Mouse (Mus musculus) hindbrain, embryonic 10.5 days (tissue): ENCODE measurements at regions not wholly inside any gene's neighbourhood (a gene's known extent, or its start where the extent isn't known, plus 50 kb on each side); places are given as distances from the start of the nearest gene placed in this dataset.

Experiments
- DNase-seq: peaks from one replicate; pipeline ENCODE4 v3.0.0-alpha.2; 2017; ENCODE audit warnings: low spot score
- H3K27ac ChIP-seq: fragments of 300-500 bp; sonication (generic); 2 replicates; pipeline ENCODE4 v1.5.1; 2016; ENCODE audit warnings: mild to moderate bottlenecking, moderate library complexity
- H3K27me3 ChIP-seq: fragments of 300-500 bp; sonication (generic); 2 replicates; pipeline ENCODE4 v1.6.1; 2016; ENCODE audit warnings: mild to moderate bottlenecking; ENCODE audit not compliant: poor library complexity, insufficient read depth, severe bottlenecking
- H3K36me3 ChIP-seq: fragments of 300-500 bp; sonication (generic); 2 replicates; pipeline ENCODE4 v1.6.1; 2016; ENCODE audit warnings: mild to moderate bottlenecking, moderate library complexity
- H3K4me1 ChIP-seq: fragments of 300-500 bp; sonication (generic); replicated peaks from 2 replicates; pipeline ENCODE4 v1.6.1; 2016; ENCODE audit warnings: mild to moderate bottlenecking
- H3K4me3 ChIP-seq: fragments of 300-500 bp; sonication (generic); 2 replicates; pipeline ENCODE4 v1.5.1; 2016; ENCODE audit warnings: mild to moderate bottlenecking, moderate library complexity
- H3K9me3 ChIP-seq: fragments of 300-500 bp; sonication (generic); 2 replicates; pipeline ENCODE4 v1.6.1; 2016; ENCODE audit warnings: mild to moderate bottlenecking, moderate library complexity
- WGBS: fragments of 180-500 bp; shearing (Covaris S2); methylation state at CpG from one replicate; pipeline ENCODE4 v1.1.7; 2016; 5-methylcytosine and 5-hydroxymethylcytosine counted together

- 0 out of 2 replicates have a peak, but pooled peaks cover 4% of the 10 kb centered on the region for H3K4me1 ChIP-seq
- H3K27ac ChIP-seq, result no peak overlapping the region
- H3K27me3 ChIP-seq, result no peaks in the 10 kb centered on the region
- no peak overlapping the region for H3K4me3 ChIP-seq
- no peak for DNase-seq
- no peaks in the 10 kb centered on the region for H3K9me3 ChIP-seq
- WGBS, result 72% methylated on average over 1 of the region's 1 CpGs
- no peaks in the 10 kb centered on the region for H3K36me3 ChIP-seq
Observed at GRCm38 (mm10) chr16:63277556-63277955, 423.4 kb downstream of the Pros1 start.

- Histone ChIP-seq H3K4me1 (0 out of 2 replicates have a peak, but pooled peaks cover 4% of the 10 kb centered on the region), H3K36me3 (no peaks in the 10 kb centered on the region), H3K27me3 (no peaks in the 10 kb centered on the region), H3K27ac (no peak overlapping the region), H3K9me3 (no peaks in the 10 kb centered on the region), H3K4me3 (no peak overlapping the region)
- DNase-seq, result no peak
- WGBS, result 66% methylated on average over 2 of the region's 2 CpGs
Observed at GRCm38 (mm10) chr16:63278259-63278697, 424.2 kb downstream of the Pros1 start.

GRCm38 (mm10) chr16:63287655-63288054 lies 433.5 kb downstream of the Pros1 start:
- WGBS, result 83% methylated on average over 7 of the region's 7 CpGs

DNA sequence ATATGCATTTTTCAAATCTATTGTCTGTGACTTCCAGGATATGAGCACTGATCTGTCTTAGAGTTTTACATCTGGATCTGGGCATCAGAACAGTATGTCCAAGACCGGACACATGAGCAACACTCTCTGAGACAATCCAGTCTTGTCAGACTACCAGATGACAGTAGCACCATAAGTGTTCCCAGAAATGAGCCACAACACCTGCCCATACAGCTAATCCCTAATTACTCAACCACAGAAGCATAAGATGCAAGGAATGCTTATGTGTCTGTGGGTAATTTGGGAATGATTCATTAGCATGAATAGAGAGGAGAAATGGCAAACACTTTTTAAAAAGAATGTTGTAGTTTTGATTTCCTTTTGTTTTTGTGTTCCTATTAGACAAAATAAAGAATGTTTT lies 457.6 kb downstream of the Pros1 start:
- H3K9me3 ChIP-seq, result no peaks in the 10 kb centered on the region
- H3K36me3 ChIP-seq, result no peaks in the 10 kb centered on the region
- no peaks in the 10 kb centered on the region for H3K27me3 ChIP-seq
- H3K27ac ChIP-seq, result no peak overlapping the region
- H3K4me3 ChIP-seq, result no peak overlapping the region
- H3K4me1 ChIP-seq, result no peaks in the 10 kb centered on the region
- DNase-seq, result no peak
- 94% methylated on average over 1 of the region's 1 CpGs for WGBS

More at GRCm38 (mm10) chr16:63287655-63288054, 433.5 kb downstream of the Pros1 start:
- no peak overlapping the region for H3K27ac ChIP-seq
- no peak for DNase-seq
- no peaks in the 10 kb centered on the region for H3K9me3 ChIP-seq
- no peak overlapping the region for H3K4me3 ChIP-seq
- no peaks in the 10 kb centered on the region for H3K36me3 ChIP-seq
- H3K4me1 ChIP-seq, result no peaks in the 10 kb centered on the region
- H3K27me3 ChIP-seq, result no peaks in the 10 kb centered on the region

DNA sequence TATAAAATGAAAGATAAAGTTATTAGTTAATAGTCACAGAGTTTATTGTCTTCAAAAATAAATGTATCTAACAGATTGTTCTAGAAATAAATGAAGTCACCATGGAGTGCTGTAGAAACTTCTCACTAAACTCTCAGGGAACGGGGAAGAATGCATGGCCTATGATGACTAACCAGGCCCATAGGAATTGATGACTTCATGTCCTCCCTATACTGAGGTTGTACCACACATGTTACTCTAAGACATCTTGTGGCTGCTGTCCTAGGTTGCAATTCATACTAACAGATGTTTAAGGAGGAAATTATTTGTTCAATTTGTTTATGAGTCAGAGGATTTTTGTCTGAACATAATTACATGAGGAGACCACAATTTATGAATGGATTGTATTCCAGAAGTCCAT lies 459.4 kb downstream of the Pros1 start:
- no peak for DNase-seq
- WGBS, result 93% methylated on average over 1 of the region's 1 CpGs
- H3K27ac ChIP-seq, result no peak overlapping the region

DNA sequence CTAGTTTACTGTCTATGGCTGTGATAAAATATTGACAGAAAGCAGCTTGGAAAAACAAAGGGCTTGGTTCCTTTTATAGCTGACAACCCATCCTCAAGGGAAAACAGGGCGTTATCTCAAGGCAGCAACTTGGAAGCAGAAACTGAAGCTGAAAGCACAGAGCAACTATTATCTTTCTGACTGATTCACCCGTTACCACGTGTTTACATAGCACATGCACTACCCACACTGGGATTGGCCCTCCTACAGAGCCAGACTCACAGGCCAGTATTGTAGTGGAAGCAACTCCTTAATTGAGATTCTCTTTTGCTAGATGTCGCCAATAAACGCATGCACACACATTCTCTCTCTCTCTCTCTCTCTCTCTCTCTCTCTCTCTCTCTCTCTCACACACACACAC lies 465.5 kb downstream of the Pros1 start:
- no peaks in the 10 kb centered on the region for H3K36me3 ChIP-seq
- H3K27me3 ChIP-seq, result no peaks in the 10 kb centered on the region
- WGBS, result 67% methylated on average over 5 of the region's 5 CpGs
- H3K9me3 ChIP-seq, result no peaks in the 10 kb centered on the region
- H3K27ac ChIP-seq, result no peak overlapping the region
- no peak for DNase-seq
- no peaks in the 10 kb centered on the region for H3K4me1 ChIP-seq
- no peak overlapping the region for H3K4me3 ChIP-seq

More for the DNA sequence above, 459.4 kb downstream of the Pros1 start:
- no peaks in the 10 kb centered on the region for H3K4me1 ChIP-seq
- no peaks in the 10 kb centered on the region for H3K9me3 ChIP-seq
- H3K4me3 ChIP-seq, result no peak overlapping the region
- no peaks in the 10 kb centered on the region for H3K36me3 ChIP-seq
- no peaks in the 10 kb centered on the region for H3K27me3 ChIP-seq

- WGBS, result 74% methylated on average over 6 of the region's 6 CpGs
- no peak overlapping the region for H3K27ac ChIP-seq
- DNase-seq, result no peak
Observed at GRCm38 (mm10) chr16:63351511-63352125, 497.5 kb downstream of the Pros1 start.

GRCm38 (mm10) chr16:63369868-63370267 lies 494.1 kb downstream of the Epha3 start:
- H3K4me1 ChIP-seq, result 0 out of 2 replicates have a peak, but pooled peaks cover 4% of the 10 kb centered on the region
- H3K4me3 ChIP-seq, result no peak overlapping the region
- no peaks in the 10 kb centered on the region for H3K27me3 ChIP-seq
- no peaks in the 10 kb centered on the region for H3K36me3 ChIP-seq
- no peak for DNase-seq
- no peak overlapping the region for H3K27ac ChIP-seq
- WGBS, result 86% methylated on average over 5 of the region's 5 CpGs
- H3K9me3 ChIP-seq, result no peaks in the 10 kb centered on the region

More at GRCm38 (mm10) chr16:63351511-63352125, 497.5 kb downstream of the Pros1 start:
- no peaks in the 10 kb centered on the region for H3K9me3 ChIP-seq
- H3K27me3 ChIP-seq, result no peaks in the 10 kb centered on the region
- no peak overlapping the region for H3K4me3 ChIP-seq
- H3K36me3 ChIP-seq, result no peaks in the 10 kb centered on the region
- no peaks in the 10 kb centered on the region for H3K4me1 ChIP-seq

DNA sequence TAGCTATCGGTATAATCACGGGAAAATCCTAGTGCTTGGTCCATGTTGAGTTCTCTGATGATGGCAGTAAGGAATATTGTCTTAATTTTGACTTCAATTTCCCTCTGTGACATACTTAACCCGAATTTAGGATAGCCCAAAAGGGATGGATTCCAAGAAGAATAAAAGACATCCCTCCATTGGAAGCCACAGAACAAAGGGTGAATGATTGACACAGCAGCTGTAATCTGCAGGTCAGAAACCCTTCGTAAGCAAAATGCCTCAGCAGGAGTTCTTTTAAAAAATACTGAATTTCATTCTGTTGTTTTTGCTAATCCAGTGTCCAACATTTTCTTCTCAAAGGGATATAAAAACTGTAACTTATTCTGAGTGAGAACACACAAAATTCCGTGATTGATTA lies 492.7 kb downstream of the Epha3 start:
- Histone ChIP-seq H3K27ac (no peak overlapping the region), H3K9me3 (no peaks in the 10 kb centered on the region), H3K27me3 (no peaks in the 10 kb centered on the region), H3K4me3 (no peak overlapping the region), H3K4me1 (0 out of 2 replicates have a peak, but pooled peaks cover 4% of the 10 kb centered on the region), H3K36me3 (no peaks in the 10 kb centered on the region)
- DNase-seq, result no peak
- WGBS, result 49% methylated on average over 5 of the region's 5 CpGs

- H3K27ac ChIP-seq, result no peak overlapping the region
- no peak for DNase-seq
- H3K36me3 ChIP-seq, result no peaks in the 10 kb centered on the region
- no peaks in the 10 kb centered on the region for H3K4me1 ChIP-seq
- no peak overlapping the region for H3K4me3 ChIP-seq
- WGBS, result 80% methylated on average over 1 of the region's 1 CpGs
- H3K9me3 ChIP-seq, result no peaks in the 10 kb centered on the region
- no peaks in the 10 kb centered on the region for H3K27me3 ChIP-seq
Observed at GRCm38 (mm10) chr16:63404976-63405375, 459.0 kb downstream of the Epha3 start.

- Histone ChIP-seq H3K4me3 (no peak overlapping the region), H3K36me3 (no peaks in the 10 kb centered on the region), H3K4me1 (no peaks in the 10 kb centered on the region), H3K9me3 (no peaks in the 10 kb centered on the region), H3K27ac (no peak overlapping the region), H3K27me3 (no peaks in the 10 kb centered on the region)
- DNase-seq, result no peak
- WGBS, result 86% methylated on average over 1 of the region's 1 CpGs
Observed at GRCm38 (mm10) chr16:63412656-63413055, 451.3 kb downstream of the Epha3 start.

DNA sequence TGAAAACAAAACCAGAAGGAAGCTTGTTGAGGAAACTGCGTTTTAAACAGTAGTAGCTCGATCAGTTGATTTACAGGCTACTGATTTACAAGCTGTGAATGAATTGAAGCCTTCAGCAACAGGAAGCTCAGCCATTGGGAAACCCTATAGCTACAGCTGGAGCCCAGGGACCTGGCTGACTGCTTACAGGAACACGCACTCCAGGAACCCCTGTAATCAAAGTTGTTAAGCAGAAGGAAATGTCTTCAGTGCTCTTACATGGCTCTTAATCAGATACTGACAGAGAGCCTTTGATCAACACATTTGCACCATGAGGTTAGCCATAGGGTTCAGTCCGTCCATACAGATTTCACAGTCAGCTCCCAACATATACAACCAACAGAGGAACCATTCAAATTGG lies 411.7 kb downstream of the Epha3 start:
- Histone ChIP-seq H3K9me3 (no peaks in the 10 kb centered on the region), H3K4me1 (no peaks in the 10 kb centered on the region), H3K36me3 (no peaks in the 10 kb centered on the region), H3K27ac (no peak overlapping the region), H3K27me3 (no peaks in the 10 kb centered on the region), H3K4me3 (no peak overlapping the region)
- no peak for DNase-seq
- WGBS, result 67% methylated on average over 4 of the region's 4 CpGs

GRCm38 (mm10) chr16:63466615-63467014 lies 397.4 kb downstream of the Epha3 start:
- 73% methylated on average over 4 of the region's 4 CpGs for WGBS
- H3K36me3 ChIP-seq, result no peaks in the 10 kb centered on the region
- no peak overlapping the region for H3K27ac ChIP-seq

GRCm38 (mm10) chr16:63468851-63469250 lies 395.1 kb downstream of the Epha3 start:
- Histone ChIP-seq H3K27ac (no peak overlapping the region), H3K4me3 (no peak overlapping the region), H3K4me1 (no peaks in the 10 kb centered on the region), H3K9me3 (no peaks in the 10 kb centered on the region), H3K27me3 (no peaks in the 10 kb centered on the region), H3K36me3 (no peaks in the 10 kb centered on the region)
- WGBS, result 97% methylated on average over 1 of the region's 1 CpGs
- DNase-seq, result no peak

More at GRCm38 (mm10) chr16:63466615-63467014, 397.4 kb downstream of the Epha3 start:
- H3K4me1 ChIP-seq, result no peaks in the 10 kb centered on the region
- no peaks in the 10 kb centered on the region for H3K9me3 ChIP-seq
- DNase-seq, result no peak
- H3K4me3 ChIP-seq, result no peak overlapping the region
- H3K27me3 ChIP-seq, result no peaks in the 10 kb centered on the region
